Mouse (Mus musculus) mature B cell (primary cell): Measurements from ENCODE around the gene Ralgps2.

Experiments
- in situ Hi-C: fragments of 300-500 bp; cut with MboI; formaldehyde crosslinking; loops from 2 replicates; pipeline ENCODE4 v1.14.3; 2019

The Ralgps2 gene

GRCm38 (mm10) chr1:156939251-156940141, at the start of gene Ralgps2:
Ralgps2 (minus strand) TSS chr1:156939626.
- in situ Hi-C loops = loop anchor here (5.0 kb wide), 1 partner anchor 113 kb away; no protein-coding TSS in a partner anchor

- in situ Hi-C loops = no loop called here
Observed at GRCm38 (mm10) chr1:156987576-156987975, 48.1 kb upstream of the Ralgps2 start.

- in situ Hi-C loops = no loop called here
Observed at GRCm38 (mm10) chr1:156986641-156987345, 47.4 kb upstream of the Ralgps2 start.

- in situ Hi-C loops = no loop called here
Observed at GRCm38 (mm10) chr1:156985657-156986640, 46.5 kb upstream of the Ralgps2 start.

GRCm38 (mm10) chr1:156983009-156983870, 43.8 kb upstream of the Ralgps2 start:
- in situ Hi-C loops = no loop called here

GRCm38 (mm10) chr1:156981975-156982374, 42.5 kb upstream of the Ralgps2 start:
- in situ Hi-C loops = no loop called here

- in situ Hi-C loops = no loop called here
Observed at GRCm38 (mm10) chr1:156979722-156980121, 40.3 kb upstream of the Ralgps2 start.

GRCm38 (mm10) chr1:156978656-156979055, 39.2 kb upstream of the Ralgps2 start:
- in situ Hi-C loops = no loop called here

- in situ Hi-C loops = no loop called here
Observed at GRCm38 (mm10) chr1:156973857-156974256, 34.4 kb upstream of the Ralgps2 start.

- in situ Hi-C loops = no loop called here
Observed at GRCm38 (mm10) chr1:156972391-156972790, 33.0 kb upstream of the Ralgps2 start.

GRCm38 (mm10) chr1:156971206-156971811, 31.9 kb upstream of the Ralgps2 start:
- in situ Hi-C loops = no loop called here

- in situ Hi-C loops = no loop called here
Observed at GRCm38 (mm10) chr1:156970641-156971040, 31.2 kb upstream of the Ralgps2 start.

GRCm38 (mm10) chr1:156968107-156968506, 28.7 kb upstream of the Ralgps2 start:
- in situ Hi-C loops = no loop called here

GRCm38 (mm10) chr1:156964586-156964932, 25.1 kb upstream of the Ralgps2 start:
- in situ Hi-C loops = no loop called here

- in situ Hi-C loops = no loop called here
Observed at GRCm38 (mm10) chr1:156963871-156964585, 24.6 kb upstream of the Ralgps2 start.

GRCm38 (mm10) chr1:156961481-156962265, 22.2 kb upstream of the Ralgps2 start:
- in situ Hi-C loops = no loop called here

GRCm38 (mm10) chr1:156959004-156959403, 19.6 kb upstream of the Ralgps2 start:
- in situ Hi-C loops = no loop called here

GRCm38 (mm10) chr1:156957360-156957759, 17.9 kb upstream of the Ralgps2 start:
- in situ Hi-C loops = no loop called here
